Mouse (Mus musculus) cerebellum, adult (tissue): ENCODE data around the gene Grb14.

Source experiments
- ATAC-seq: cut with Nextera tagmentation; 2 replicates; pipeline ENCODE4 v1.9.2; 2017; ENCODE audit warnings: mild to moderate bottlenecking, moderate library complexity, mixed read lengths; ENCODE audit not compliant: insufficient number of reproducible peaks, low FRiP score, low TSS enrichment

Gene Grb14

GRCm38 (mm10) chr2:64987782-64988181 lies 37.0 kb downstream of the Grb14 start:
- no peak for ATAC-seq

GRCm38 (mm10) chr2:64975546-64975945 lies 49.2 kb downstream of the Grb14 start:
- no peak for ATAC-seq

GRCm38 (mm10) chr2:64974549-64974948 lies 50.2 kb downstream of the Grb14 start:
- ATAC-seq = no peak

- ATAC-seq = no peak
Measured at GRCm38 (mm10) chr2:64973819-64974441, 50.9 kb downstream of the Grb14 start.

GRCm38 (mm10) chr2:64973125-64973524 lies 51.7 kb downstream of the Grb14 start:
- ATAC-seq = no peak

GRCm38 (mm10) chr2:64971828-64972227 lies 53.0 kb downstream of the Grb14 start:
- ATAC-seq = no peak

- no peak for ATAC-seq
Measured at GRCm38 (mm10) chr2:64970992-64971391, 53.8 kb downstream of the Grb14 start.

GRCm38 (mm10) chr2:64966893-64967444 lies 57.8 kb downstream of the Grb14 start:
- no peak for ATAC-seq

GRCm38 (mm10) chr2:64966323-64966722 lies 58.5 kb downstream of the Grb14 start:
- ATAC-seq = peak; percentile 69

- peak; percentile 50; the same call in 1 of the 2 replicates for ATAC-seq
Measured at GRCm38 (mm10) chr2:64965227-64965864, 59.4 kb downstream of the Grb14 start.

GRCm38 (mm10) chr2:64962196-64962595 lies 62.6 kb downstream of the Grb14 start:
- no peak for ATAC-seq

GRCm38 (mm10) chr2:64961381-64961780 lies 63.4 kb downstream of the Grb14 start:
- no peak for ATAC-seq

GRCm38 (mm10) chr2:64959657-64960056 lies 65.1 kb downstream of the Grb14 start:
- ATAC-seq = no peak

GRCm38 (mm10) chr2:64955441-64955840 lies 69.3 kb downstream of the Grb14 start:
- no peak for ATAC-seq

- ATAC-seq = 0 out of 2 replicates have a peak, but pooled peaks have one; percentile 6
Measured at GRCm38 (mm10) chr2:64949210-64949609, 75.6 kb downstream of the Grb14 start.

- no peak for ATAC-seq
Measured at GRCm38 (mm10) chr2:64948418-64949169, 76.2 kb downstream of the Grb14 start.

GRCm38 (mm10) chr2:64947484-64947883 lies 77.3 kb downstream of the Grb14 start:
- no peak for ATAC-seq

- ATAC-seq = no peak
Measured at GRCm38 (mm10) chr2:64920879-64921278, 103.9 kb downstream of the Grb14 start.

GRCm38 (mm10) chr2:64915448-64915847 lies 109.3 kb downstream of the Grb14 start:
- no peak; the same call in 1 of the 2 replicates for ATAC-seq

- no peak for ATAC-seq
Measured at GRCm38 (mm10) chr2:64904877-64905276, 119.9 kb downstream of the Grb14 start.

- ATAC-seq = no peak
Measured at GRCm38 (mm10) chr2:64897844-64898243, 126.9 kb downstream of the Grb14 start.
